Mouse (Mus musculus) MEL (cell line): ENCODE measurements around the gene Lactbl1. TPM values are rescaled to one million over a fixed set of nuclear protein-coding genes. Genes with fewer than 3 reads are reported as not detected.

ENCODE experiments used
- DNase-seq: peaks from one replicate; pipeline ENCODE4 v3.0.0; 2011; ENCODE audit warnings: low read depth, low spot score
- H3K27ac ChIP-seq: 2 replicates; pipeline ENCODE4 v1.5.1; 2012; ENCODE audit warnings: low read depth, mild to moderate bottlenecking, control low read depth, low read length, moderate library complexity; ENCODE audit not compliant: control insufficient read depth
- H3K27me3 ChIP-seq, 2 experiments: fragments of 150-350 bp in 1 of 2; sonication (generic) in 1 of 2; 2 replicates each; pipeline ENCODE4 v1.6.1; 2012; ENCODE audit warnings: low read length in 2 of 2, mild to moderate bottlenecking in 2 of 2, improper control_type of control experiment in 1 of 2, moderate library complexity in 1 of 2; ENCODE audit not compliant: insufficient read depth in 2 of 2, control insufficient read depth in 1 of 2
- H3K36me3 ChIP-seq, 2 experiments: 2 replicates each; pipeline ENCODE4 v1.6.1; 2012 to 2014; ENCODE audit warnings: low read length in 2 of 2, improper control_type of control experiment in 1 of 2, inconsistent platforms in 1 of 2, mild to moderate bottlenecking in 1 of 2; ENCODE audit not compliant: insufficient read depth in 2 of 2, control insufficient read depth in 1 of 2
- H3K4me1 ChIP-seq, 2 experiments: fragments of 150-350 bp in 1 of 2; sonication (generic) in 1 of 2; 2 replicates each; pipeline ENCODE4 v1.6.1; 2012; ENCODE audit warnings: low read length in 2 of 2, improper control_type of control experiment in 1 of 2, mild to moderate bottlenecking in 1 of 2; ENCODE audit not compliant: insufficient read depth in 2 of 2, control insufficient read depth in 1 of 2
- H3K4me3 ChIP-seq, 2 experiments: fragments of 150-350 bp in 1 of 2; sonication (generic) in 1 of 2; 2 replicates each; pipeline ENCODE4 v1.5.1; 2012; ENCODE audit warnings: low read depth in 2 of 2, low read length in 2 of 2, mild to moderate bottlenecking in 2 of 2, moderate library complexity in 2 of 2, control low read depth in 1 of 2, improper control_type of control experiment in 1 of 2; ENCODE audit not compliant: control insufficient read depth in 1 of 2, insufficient read depth in 1 of 2
- H3K79me2 ChIP-seq: 2 replicates; pipeline ENCODE4 v1.6.1; 2012; ENCODE audit warnings: mild to moderate bottlenecking, low read length, moderate library complexity; ENCODE audit not compliant: control insufficient read depth, poor library complexity, insufficient read depth
- H3K9ac ChIP-seq: 2 replicates; pipeline ENCODE4 v1.6.1; 2012; ENCODE audit warnings: low read depth, mild to moderate bottlenecking, control low read depth, low read length, moderate library complexity; ENCODE audit not compliant: control insufficient read depth, poor library complexity, severe bottlenecking
- H3K9me3 ChIP-seq: fragments of 150-350 bp; sonication (generic); replicated peaks from 2 replicates; pipeline ENCODE4 v1.6.1; 2012; ENCODE audit warnings: mild to moderate bottlenecking, low read length, improper control_type of control experiment, moderate library complexity; ENCODE audit not compliant: insufficient read depth
- BHLHE40 ChIP-seq: IDR thresholded peaks from 2 replicates; pipeline ENCODE4 v1.6.1; 2012; ENCODE audit warnings: low read depth, mild to moderate bottlenecking, inconsistent platforms, low read length, improper control_type of control experiment, borderline replicate concordance
- CHD1 ChIP-seq: IDR thresholded peaks from 2 replicates; pipeline ENCODE4 v1.6.1; 2012; ENCODE audit warnings: low read depth, mild to moderate bottlenecking, inconsistent platforms, low read length, improper control_type of control experiment
- CHD2 ChIP-seq: IDR thresholded peaks from 2 replicates; pipeline ENCODE4 v1.6.1; 2011; ENCODE audit warnings: low read length, improper control_type of control experiment
- CTCF ChIP-seq, 3 experiments: IDR thresholded peaks in 2 of 3; conservative IDR thresholded peaks in 1 of 3; 2 replicates each; pipeline ENCODE4 v1.5.1; 2011 to 2012; ENCODE audit warnings: low read length in 3 of 3, low read depth in 2 of 3, mild to moderate bottlenecking in 2 of 3, improper control_type of control experiment in 1 of 3, inconsistent platforms in 1 of 3, mixed read lengths in 1 of 3, moderate library complexity in 1 of 3; ENCODE audit not compliant: control insufficient read depth in 1 of 3, insufficient read depth in 1 of 3, poor library complexity in 1 of 3, severe bottlenecking in 1 of 3
- ELF1 ChIP-seq: IDR thresholded peaks from 2 replicates; pipeline ENCODE4 v1.6.1; 2014; ENCODE audit warnings: low read depth, mild to moderate bottlenecking, inconsistent platforms, low read length, improper control_type of control experiment, moderate library complexity
- ETS1 ChIP-seq: IDR thresholded peaks from 2 replicates; pipeline ENCODE4 v1.6.1; 2012; ENCODE audit warnings: low read depth, mild to moderate bottlenecking, inconsistent platforms, low read length, improper control_type of control experiment, moderate library complexity
- GABPA ChIP-seq: IDR thresholded peaks from 2 replicates; pipeline ENCODE4 v1.6.1; 2012; ENCODE audit warnings: low read depth, mild to moderate bottlenecking, inconsistent platforms, low read length, improper control_type of control experiment, moderate library complexity
- JUND ChIP-seq: IDR thresholded peaks from 2 replicates; pipeline ENCODE4 v1.6.1; 2011; ENCODE audit warnings: low read depth, mild to moderate bottlenecking, improper control_type of control experiment, low read length
- MAFK ChIP-seq: IDR thresholded peaks from 2 replicates; pipeline ENCODE4 v1.6.1; 2011; ENCODE audit warnings: low read depth, mild to moderate bottlenecking, low read length, improper control_type of control experiment, borderline replicate concordance
- MAX ChIP-seq: IDR thresholded peaks from 2 replicates; pipeline ENCODE4 v1.6.1; 2011; ENCODE audit warnings: low read length, improper control_type of control experiment
- MAZ ChIP-seq: IDR thresholded peaks from 2 replicates; pipeline ENCODE4 v1.6.1; 2012; ENCODE audit warnings: low read depth, mild to moderate bottlenecking, inconsistent platforms, low read length, improper control_type of control experiment
- MEF2A ChIP-seq: IDR thresholded peaks from 2 replicates; pipeline ENCODE4 v1.6.1; 2014; ENCODE audit warnings: low read depth, mild to moderate bottlenecking, inconsistent platforms, low read length, improper control_type of control experiment; ENCODE audit not compliant: poor library complexity, insufficient replicate concordance, severe bottlenecking; ENCODE audit errors: extremely low read depth
- MXI1 ChIP-seq: IDR thresholded peaks from 2 replicates; pipeline ENCODE4 v1.6.1; 2011; ENCODE audit warnings: mild to moderate bottlenecking, low read depth, low read length, improper control_type of control experiment
- MYB ChIP-seq: IDR thresholded peaks from 2 replicates; pipeline ENCODE4 v1.6.1; 2011; ENCODE audit warnings: mild to moderate bottlenecking, low read depth, low read length, improper control_type of control experiment
- NRF1 ChIP-seq: IDR thresholded peaks from 2 replicates; pipeline ENCODE4 v1.6.1; 2014; ENCODE audit warnings: low read depth, mild to moderate bottlenecking, inconsistent platforms, low read length, improper control_type of control experiment, moderate library complexity; ENCODE audit not compliant: poor library complexity, insufficient read depth, severe bottlenecking
- POLR2AphosphoS5 ChIP-seq: IDR thresholded peaks from 2 replicates; pipeline ENCODE4 v1.6.1; 2012; ENCODE audit warnings: low read depth, borderline replicate concordance, mild to moderate bottlenecking, inconsistent platforms, low read length, moderate library complexity, mixed read lengths
- RAD21 ChIP-seq: IDR thresholded peaks from 2 replicates; pipeline ENCODE4 v1.6.1; 2011; ENCODE audit warnings: mild to moderate bottlenecking, low read depth, low read length, improper control_type of control experiment
- RCOR1 ChIP-seq: IDR thresholded peaks from 2 replicates; pipeline ENCODE4 v1.6.1; 2012; ENCODE audit warnings: low read depth, mild to moderate bottlenecking, inconsistent platforms, low read length, improper control_type of control experiment
- SIN3A ChIP-seq: IDR thresholded peaks from 2 replicates; pipeline ENCODE4 v1.6.1; 2012; ENCODE audit warnings: low read length, improper control_type of control experiment, inconsistent platforms
- SMC3 ChIP-seq: IDR thresholded peaks from 2 replicates; pipeline ENCODE4 v1.6.1; 2011; ENCODE audit warnings: low read depth, low read length, improper control_type of control experiment
- TBP ChIP-seq: IDR thresholded peaks from 2 replicates; pipeline ENCODE4 v1.8.0; 2011; ENCODE audit warnings: low read depth, low read length, improper control_type of control experiment
- TCF12 ChIP-seq: IDR thresholded peaks from 2 replicates; pipeline ENCODE4 v1.6.1; 2014; ENCODE audit warnings: low read depth, mild to moderate bottlenecking, inconsistent platforms, low read length, improper control_type of control experiment, moderate library complexity
- UBTF ChIP-seq: IDR thresholded peaks from 2 replicates; pipeline ENCODE4 v1.6.1; 2012; ENCODE audit warnings: low read depth, mild to moderate bottlenecking, inconsistent platforms, low read length, improper control_type of control experiment, moderate library complexity, borderline replicate concordance; ENCODE audit not compliant: insufficient read depth
- USF1 ChIP-seq: IDR thresholded peaks from 2 replicates; pipeline ENCODE4 v1.6.1; 2014; ENCODE audit warnings: low read depth, mild to moderate bottlenecking, inconsistent platforms, low read length, improper control_type of control experiment, moderate library complexity
- ZC3H11A ChIP-seq: IDR thresholded peaks from 2 replicates; pipeline ENCODE4 v1.6.1; 2012; ENCODE audit warnings: low read depth, mild to moderate bottlenecking, inconsistent platforms, low read length, improper control_type of control experiment
- ZKSCAN1 ChIP-seq: IDR thresholded peaks from 2 replicates; pipeline ENCODE4 v1.6.1; 2012; ENCODE audit warnings: low read depth, mild to moderate bottlenecking, inconsistent platforms, low read length, improper control_type of control experiment, moderate library complexity
- ZMIZ1 ChIP-seq: IDR thresholded peaks from 2 replicates; pipeline ENCODE4 v1.6.1; 2012; ENCODE audit warnings: low read depth, mild to moderate bottlenecking, inconsistent platforms, low read length, improper control_type of control experiment, moderate library complexity
- ZNF384 ChIP-seq: IDR thresholded peaks from 2 replicates; pipeline ENCODE4 v1.6.1; 2012; ENCODE audit warnings: low read depth, mild to moderate bottlenecking, inconsistent platforms, low read length, improper control_type of control experiment
- polyA plus RNA-seq, 2 experiments: library from polyadenylated mRNA; stranded (reverse) in 1 of 2; unstranded in 1 of 2; fragments of >175 nt in 1 of 2; fragments of >200 nt in 1 of 2; gene quantifications; 2 replicates each; pipeline versions ENCODE4 v1.2.1 to v1.2.4; 2012; ENCODE audit warnings: low replicate concordance in 2 of 2, low read depth in 1 of 2; ENCODE audit not compliant: insufficient read length in 2 of 2, insufficient read depth in 1 of 2, missing spikeins in 1 of 2
- total RNA-seq: library from RNA; depleted of rRNA; stranded (reverse); fragments of 300-350 nt; gene quantifications from 2 replicates; pipeline ENCODE4 v1.2.3, GENCODE M21; 2012

The Lactbl1 gene
- total and polyA plus RNA-seq, 3 experiments, result not detected

- TF ChIP-seq ETS1 (0 out of 2 replicates have a peak, but pooled peaks have one; percentile 7), CHD2 (no peak), ZNF384 (no peak), MXI1 (no peak; the same call in 1 of the 2 replicates), JUND (no peak), POLR2AphosphoS5 (no peak), CHD1 (no peak), CTCF (IDR thresholded peaks at IDR 0.05 in 2 of 3, conservative IDR thresholded peaks at IDR 0.05 in 1 of 3; ENCODE audit: control insufficient read depth in 1 of 3, insufficient read depth in 1 of 3, low read depth in 2 of 3, low read length in 3 of 3, poor library complexity in 1 of 3, severe bottlenecking in 1 of 3) (no peak), MAZ (0 out of 2 replicates have a peak, but pooled peaks have one; percentile 9), UBTF (no peak), MAX (no peak; the same call in 1 of the 2 replicates), SMC3 (no peak), RCOR1 (no peak), MEF2A (no peak), MAFK (no peak), MYB (no peak)
Measured at GRCm38 (mm10) chr4:136651882-136652527, 29.6 kb downstream of the Lactbl1 start (continued).

GRCm38 (mm10) chr4:136652528-136652910 lies 30.1 kb downstream of the Lactbl1 start:
- H3K27ac ChIP-seq, result peak overlapping the region; percentile 99

GRCm38 (mm10) chr4:136653019-136653418 lies 30.6 kb downstream of the Lactbl1 start:
- peaks cover 0 to 14% of the 10 kb centered on the region in 2 experiments; a peak in 2 of 4 replicates for H3K36me3 ChIP-seq
- H3K27ac ChIP-seq, result peak overlapping the region; percentile 99
- peak; percentile 94 for DNase-seq
- H3K9ac ChIP-seq, result peak overlapping the region; percentile 89
- peaks cover 0 to 33% of the 10 kb centered on the region in 2 experiments; a peak in 2 of 4 replicates for H3K4me1 ChIP-seq
- no peaks in the 10 kb centered on the region for H3K27me3 ChIP-seq
- H3K4me3 ChIP-seq, result peak overlapping the region; percentile 44 to 74
- H3K79me2 ChIP-seq, result peaks cover 2% of the 10 kb centered on the region
- no peaks in the 10 kb centered on the region for H3K9me3 ChIP-seq
- TF ChIP-seq CTCF (IDR thresholded peaks at IDR 0.05 in 2 of 3, conservative IDR thresholded peaks at IDR 0.05 in 1 of 3; ENCODE audit: control insufficient read depth in 1 of 3, insufficient read depth in 1 of 3, low read depth in 2 of 3, low read length in 3 of 3, poor library complexity in 1 of 3, severe bottlenecking in 1 of 3), result no peak
- TF ChIP-seq USF1, result 0 out of 2 replicates have a peak, but pooled peaks have one; percentile 13
- peak; percentile 94 for TF ChIP-seq TBP
- peak; percentile 88 for TF ChIP-seq RCOR1
- peak; percentile 98 for TF ChIP-seq TCF12
- TF ChIP-seq ZMIZ1, result peak; percentile 89
- TF ChIP-seq GABPA, result no peak
- TF ChIP-seq ELF1, result peak; percentile 79
- TF ChIP-seq NRF1, result peak; percentile 21; the same call in 1 of the 2 replicates
- peak; percentile 88 for TF ChIP-seq MAZ
- TF ChIP-seq BHLHE40, result peak; percentile 65
- TF ChIP-seq RAD21, result no peak
- peak; percentile 87 for TF ChIP-seq SIN3A
- no peak for TF ChIP-seq MAX
- no peak for TF ChIP-seq ZC3H11A
- 0 out of 2 replicates have a peak, but pooled peaks have one; percentile 63 for TF ChIP-seq CHD1

More at GRCm38 (mm10) chr4:136652528-136652910, 30.1 kb downstream of the Lactbl1 start:
- Histone ChIP-seq H3K4me1 (peaks cover 0 to 30% of the 10 kb centered on the region in 2 experiments; a peak in 2 of 4 replicates), H3K9ac (peak overlapping the region; percentile 75), H3K4me3 (peak overlapping the region; percentile 36 to 74), H3K79me2 (peaks cover 2% of the 10 kb centered on the region), H3K27me3 (no peaks in the 10 kb centered on the region), H3K36me3 (peaks cover 0 to 10% of the 10 kb centered on the region in 2 experiments; a peak in 2 of 4 replicates), H3K9me3 (no peaks in the 10 kb centered on the region)
- TF ChIP-seq UBTF, result no peak
- no peak for TF ChIP-seq ZKSCAN1
- DNase-seq, result peak; percentile 73
